Mouse (Mus musculus): ENCODE results near the gene Olfr360. TPM values are rescaled to one million over a fixed set of nuclear protein-coding genes. Genes with fewer than 3 reads are reported as not detected.
"Not testable (repeated sequence)": the region's sequence is repeated elsewhere in the genome, so short reads cannot be mapped to it uniquely, and the experiment has no call there.

The Olfr360 gene
- polyA plus RNA-seq (2014; fragmentation: Nextera tagmentation; extraction: Ambion mirVana): not detected in 2 replicates

- no peak within 1 kb of the TSS for H3K27ac ChIP-seq (replicated peaks; ENCODE audit: low read depth, low read length)
- H3K27me3 ChIP-seq (ENCODE audit: control insufficient read depth, insufficient read depth, low read length): no peaks in the 10 kb centered on the region
- H3K9me3 ChIP-seq (replicated peaks; ENCODE audit: control insufficient read depth, low read length): no peaks in the 10 kb centered on the region
- no peak within 1 kb of the TSS for H3K4me3 ChIP-seq (ENCODE audit: low read depth, low read length)
- no peak within 1 kb of the TSS for H3K9ac ChIP-seq (replicated peaks; ENCODE audit: low read length)
- DNase-seq (ENCODE audit: low spot score): no peak
- no peak for ATAC-seq (replicated peaks; ENCODE audit: insufficient number of reproducible peaks, low FRiP score, low TSS enrichment, low read depth)
- H3K4me1 ChIP-seq (ENCODE audit: control insufficient read depth, insufficient read depth, low read length): no peaks in the 10 kb centered on the region
- H3K4me2 ChIP-seq (ENCODE audit: low read depth, low read length): no peak within 1 kb of the TSS
- H3K36me3 ChIP-seq (replicated peaks; ENCODE audit: control insufficient read depth, insufficient read depth, low read depth, low read length): no peaks in the 10 kb centered on the region
These were observed at the start of gene Olfr360 for GRCm38 (mm10) chr2:37065446-37065845. TSS of gene Olfr360 (plus strand) at chr2:37065746.

GRCm38 (mm10) chr2:37089190-37089589 is 23.6 kb downstream of the Olfr360 start, which contains the start of gene Olfr361:
TSS of gene Olfr361 (minus strand) at chr2:37089290.
- H3K9ac ChIP-seq (replicated peaks; ENCODE audit: low read length); H3K9me3 ChIP-seq (replicated peaks; ENCODE audit: control insufficient read depth, low read length); H3K27me3 ChIP-seq (ENCODE audit: control insufficient read depth, insufficient read depth, low read length); DNase-seq (ENCODE audit: low spot score); ATAC-seq (replicated peaks; ENCODE audit: insufficient number of reproducible peaks, low FRiP score, low TSS enrichment, low read depth); H3K4me3 ChIP-seq (ENCODE audit: low read depth, low read length); H3K36me3 ChIP-seq (replicated peaks; ENCODE audit: control insufficient read depth, insufficient read depth, low read depth, low read length); H3K4me2 ChIP-seq (ENCODE audit: low read depth, low read length); H3K4me1 ChIP-seq (ENCODE audit: control insufficient read depth, insufficient read depth, low read length); H3K27ac ChIP-seq (replicated peaks; ENCODE audit: low read depth, low read length): not testable (repeated sequence)
- 20% methylated on average over 1 of the region's 1 CpGs for WGBS

- WGBS: 88% methylated on average over 1 of the region's 1 CpGs
- Histone ChIP-seq H3K36me3 (replicated peaks; ENCODE audit: control insufficient read depth, insufficient read depth, low read depth, low read length) (no peaks in the 10 kb centered on the region), H3K4me1 (ENCODE audit: control insufficient read depth, insufficient read depth, low read length) (no peaks in the 10 kb centered on the region), H3K4me3 (ENCODE audit: low read depth, low read length) (no peak within 1 kb of the TSS), H3K27me3 (ENCODE audit: control insufficient read depth, insufficient read depth, low read length) (no peaks in the 10 kb centered on the region), H3K9ac (replicated peaks; ENCODE audit: low read length) (no peak within 1 kb of the TSS), H3K4me2 (ENCODE audit: low read depth, low read length) (no peak within 1 kb of the TSS), H3K9me3 (replicated peaks; ENCODE audit: control insufficient read depth, low read length) (peaks cover 3% of the 10 kb centered on the region; the same call in 1 of the 2 replicates), H3K27ac (replicated peaks; ENCODE audit: low read depth, low read length) (no peak within 1 kb of the TSS)
- ATAC-seq (replicated peaks; ENCODE audit: insufficient number of reproducible peaks, low FRiP score, low TSS enrichment, low read depth): no peak
- DNase-seq (ENCODE audit: low spot score): no peak
These were observed 52.3 kb downstream of the Olfr360 start, which contains the start of gene Olfr362 for GRCm38 (mm10) chr2:37117810-37118209. TSS of gene Olfr362 (minus strand) at chr2:37117910.

Other genes with a start within 250 kb of the Olfr360 start
- gene Olfr3, start 248.7 kb upstream of the Olfr360 start, polyA plus RNA-seq (2014; fragmentation: Nextera tagmentation; extraction: Ambion mirVana): not detected in 2 replicates
- gene Olfr350, start 219.4 kb upstream of the Olfr360 start, polyA plus RNA-seq (2014; fragmentation: Nextera tagmentation; extraction: Ambion mirVana): not detected in 2 replicates
- not detected in 2 replicates for gene Olfr351, start 203.1 kb upstream of the Olfr360 start, polyA plus RNA-seq (2014; fragmentation: Nextera tagmentation; extraction: Ambion mirVana)
- gene Olfr352, start 197.3 kb upstream of the Olfr360 start, polyA plus RNA-seq (2014; fragmentation: Nextera tagmentation; extraction: Ambion mirVana): not detected in 2 replicates
- not detected in 2 replicates for gene Olfr353, start 172.8 kb upstream of the Olfr360 start, polyA plus RNA-seq (2014; fragmentation: Nextera tagmentation; extraction: Ambion mirVana)
- not detected in 2 replicates for gene Olfr354, start 160.1 kb upstream of the Olfr360 start, polyA plus RNA-seq (2014; fragmentation: Nextera tagmentation; extraction: Ambion mirVana)
- gene Olfr355, start 136.8 kb upstream of the Olfr360 start, polyA plus RNA-seq (2014; fragmentation: Nextera tagmentation; extraction: Ambion mirVana): not detected in 2 replicates
- gene Olfr356, start 128.6 kb upstream of the Olfr360 start, polyA plus RNA-seq (2014; fragmentation: Nextera tagmentation; extraction: Ambion mirVana): not detected in 2 replicates
- gene Olfr357, start 71.9 kb upstream of the Olfr360 start, polyA plus RNA-seq (2014; fragmentation: Nextera tagmentation; extraction: Ambion mirVana): not detected in 2 replicates
- gene Olfr358, start 56.4 kb upstream of the Olfr360 start, polyA plus RNA-seq (2014; fragmentation: Nextera tagmentation; extraction: Ambion mirVana): not detected in 2 replicates
- not detected in 2 replicates for gene Olfr361, start 23.5 kb downstream of the Olfr360 start, polyA plus RNA-seq (2014; fragmentation: Nextera tagmentation; extraction: Ambion mirVana)
- not detected in 2 replicates for gene Olfr362, start 52.2 kb downstream of the Olfr360 start, polyA plus RNA-seq (2014; fragmentation: Nextera tagmentation; extraction: Ambion mirVana)
- gene Olfr364-ps1, start 73.6 kb downstream of the Olfr360 start, polyA plus RNA-seq (2014; fragmentation: Nextera tagmentation; extraction: Ambion mirVana): not detected in 2 replicates
- not detected in 2 replicates for gene Olfr365, start 122.5 kb downstream of the Olfr360 start, polyA plus RNA-seq (2014; fragmentation: Nextera tagmentation; extraction: Ambion mirVana)
- not detected in 2 replicates for gene Olfr366, start 145.8 kb downstream of the Olfr360 start, polyA plus RNA-seq (2014; fragmentation: Nextera tagmentation; extraction: Ambion mirVana)

Data from embryonic facial prominence, embryonic 11.5 days (tissue).